Mouse (Mus musculus): ENCODE measurements around the gene Sel1l2.
A peak's percentile ranks its signal among the peaks of the same experiment; 100 is the strongest.

- TF ChIP-seq CTCF (IDR thresholded peaks at IDR 0.05; ENCODE audit: control insufficient read depth, insufficient read depth, insufficient replicate concordance, low read depth, low read length) (no peak), POLR2A (IDR thresholded peaks at IDR 0.05; ENCODE audit: control insufficient read depth, low read depth, low read length) (peak; percentile 84)
Observed at GRCm38 (mm10) chr2:140395179-140395578, 5.7 kb upstream of the Sel1l2 start, which contains the start of gene Macrod2.

Measured in testis, adult 2 months (tissue).